Mouse (Mus musculus): Measurements from ENCODE around the gene Shroom4. TPM values are rescaled to one million over a fixed set of nuclear protein-coding genes. Genes with fewer than 3 reads are reported as not detected.
A peak's percentile ranks its signal among the peaks of the same experiment; 100 is the strongest.
"Not testable (repeated sequence)": the region's sequence is repeated elsewhere in the genome, so short reads cannot be mapped to it uniquely, and the experiment has no call there.

Shroom4 gene
- total RNA-seq (2014; fragmentation: Nextera tagmentation) (0.42 TPM in 1 of 2 replicates, not detected in the other), total RNA-seq (2017) (0.23 TPM in 1 of 2 replicates, not detected in the other)

DNA sequence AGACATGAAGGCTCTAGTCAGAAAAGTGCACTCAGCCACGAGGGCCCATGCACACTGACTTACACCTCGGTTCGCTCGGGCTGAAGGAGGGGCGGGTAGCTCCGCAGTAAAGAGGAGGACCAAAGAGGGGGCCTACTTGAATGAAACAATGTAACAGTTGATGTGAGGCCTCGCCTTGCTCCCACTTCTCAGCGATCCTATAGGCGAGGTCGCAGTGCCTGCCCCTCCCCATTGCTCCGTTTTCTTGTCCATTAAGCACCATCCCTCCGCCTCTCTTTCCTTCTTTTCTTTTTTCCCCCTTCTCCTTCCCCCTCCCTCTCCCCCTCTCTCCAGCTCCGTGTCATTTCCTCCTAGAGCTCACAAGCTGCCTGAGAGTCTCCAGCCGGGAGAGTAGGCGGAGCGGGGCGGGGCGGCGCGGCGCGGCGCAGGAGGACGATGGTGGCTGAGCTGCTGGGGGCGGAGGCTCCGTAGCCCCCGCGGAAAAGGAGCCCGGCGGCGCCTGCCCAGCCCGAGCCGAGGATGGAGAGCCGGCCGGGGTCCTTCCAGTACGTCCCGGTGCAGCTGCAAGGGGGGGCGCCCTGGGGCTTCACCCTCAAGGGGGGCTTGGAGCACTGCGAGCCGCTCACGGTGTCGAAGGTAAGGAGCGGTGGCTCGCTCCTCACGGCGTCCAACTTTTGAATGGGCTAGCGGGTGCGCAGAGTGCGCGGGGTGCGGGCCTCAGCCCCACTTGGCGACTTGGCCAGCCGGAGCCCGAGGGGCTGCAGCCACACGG, at the start of gene Shroom4:
TSS of gene Shroom4 (plus strand) at position 229 of the 772 bp plus-strand sequence.
- ATAC-seq (replicated peaks; ENCODE audit: low FRiP score, low TSS enrichment, poor library complexity, severe bottlenecking), result peak; percentile 68

GRCm38 (mm10) chrX:6356876-6357275, 42.8 kb upstream of the Shroom4 start:
- no peak for ATAC-seq (replicated peaks; ENCODE audit: low FRiP score, low TSS enrichment, poor library complexity, severe bottlenecking)

GRCm38 (mm10) chrX:6357503-6358114, 42.0 kb upstream of the Shroom4 start:
- ATAC-seq (replicated peaks; ENCODE audit: low FRiP score, low TSS enrichment, poor library complexity, severe bottlenecking), result no peak

DNA sequence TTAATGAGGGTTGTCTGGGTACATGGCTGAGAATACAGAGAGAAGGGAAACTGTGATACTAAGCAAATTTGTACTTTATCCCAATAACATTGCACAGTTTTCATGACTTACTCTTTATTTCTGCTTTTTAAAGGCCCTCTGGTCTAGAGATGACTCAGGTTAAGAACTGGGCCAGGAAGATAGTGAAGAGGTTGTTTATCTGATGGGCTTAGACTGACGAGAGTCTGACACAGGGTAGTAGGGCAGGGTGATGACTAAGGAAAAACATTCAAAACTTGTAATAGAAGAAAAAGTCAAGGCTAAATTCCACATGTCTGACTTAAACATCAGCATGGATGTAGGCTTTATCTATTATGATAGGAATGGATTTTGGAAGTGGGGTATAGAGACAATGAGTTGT, 30.8 kb upstream of the Shroom4 start:
- ATAC-seq (replicated peaks; ENCODE audit: low FRiP score, low TSS enrichment, poor library complexity, severe bottlenecking), result peak; percentile 63; the same call in 1 of the 2 replicates

DNA sequence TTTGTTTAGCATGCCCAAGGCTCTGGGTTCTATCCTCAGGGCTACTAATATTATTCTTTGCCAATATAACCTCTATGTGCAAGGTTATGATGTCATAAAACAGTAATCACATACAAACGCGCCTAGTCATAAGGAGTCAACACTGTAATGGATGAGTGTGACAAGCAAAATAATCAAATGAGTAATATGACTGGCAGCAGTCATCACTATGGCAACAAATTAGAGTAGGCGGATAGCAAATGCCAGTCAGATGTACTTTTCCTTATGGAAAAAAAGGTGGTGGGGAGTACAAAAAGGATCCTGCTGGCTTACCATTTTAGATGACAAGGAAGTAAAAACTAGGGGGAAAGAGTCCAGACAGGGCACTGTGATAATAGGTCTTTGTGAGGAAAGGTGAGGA, 28.9 kb upstream of the Shroom4 start:
- no peak for ATAC-seq (replicated peaks; ENCODE audit: low FRiP score, low TSS enrichment, poor library complexity, severe bottlenecking)

- no peak for ATAC-seq (replicated peaks; ENCODE audit: low FRiP score, low TSS enrichment, poor library complexity, severe bottlenecking)
Observed at GRCm38 (mm10) chrX:6393861-6394260, 5.8 kb upstream of the Shroom4 start.

GRCm38 (mm10) chrX:6399193-6399592, 461 bp upstream of the Shroom4 start:
- no peak for ATAC-seq (replicated peaks; ENCODE audit: low FRiP score, low TSS enrichment, poor library complexity, severe bottlenecking)

DNA sequence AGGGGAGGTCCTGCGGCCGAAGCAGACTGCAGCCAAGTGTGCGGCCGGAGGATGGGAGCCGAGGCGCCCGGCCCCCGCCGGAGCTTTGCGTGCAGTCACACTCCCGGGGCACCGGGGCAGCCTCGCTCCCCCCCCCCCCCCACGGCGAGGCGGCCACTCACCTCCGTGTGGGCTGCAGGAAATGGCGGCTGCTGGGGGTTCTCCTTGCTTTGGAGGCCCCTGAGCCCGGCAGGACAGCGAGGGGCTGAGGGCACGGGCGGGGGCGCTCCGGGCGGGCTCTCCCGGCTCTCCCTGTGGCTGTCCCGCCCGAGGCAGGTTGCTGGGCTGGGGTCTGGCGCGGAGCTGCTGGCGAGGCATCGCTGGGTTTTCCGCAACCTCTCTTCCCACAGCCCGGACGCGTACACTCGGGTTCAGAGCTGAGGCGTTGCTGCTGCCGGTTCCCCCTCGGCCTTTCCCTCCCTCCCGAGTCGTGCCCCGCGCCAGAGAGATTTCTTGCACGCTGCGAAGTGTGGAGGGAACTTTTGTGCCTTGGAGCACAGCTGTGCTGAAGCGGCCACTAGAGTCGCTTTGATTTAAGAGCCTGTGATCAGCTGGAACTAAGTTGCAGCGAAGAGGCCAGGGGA, 855 bp downstream of the Shroom4 start:
- no peak for ATAC-seq (replicated peaks; ENCODE audit: low FRiP score, low TSS enrichment, poor library complexity, severe bottlenecking)

- ATAC-seq (replicated peaks; ENCODE audit: low FRiP score, low TSS enrichment, poor library complexity, severe bottlenecking), result no peak
Observed at GRCm38 (mm10) chrX:6402921-6403320, 3.3 kb downstream of the Shroom4 start.

- no peak for ATAC-seq (replicated peaks; ENCODE audit: low FRiP score, low TSS enrichment, poor library complexity, severe bottlenecking)
Observed at GRCm38 (mm10) chrX:6409114-6409513, 9.5 kb downstream of the Shroom4 start.

DNA sequence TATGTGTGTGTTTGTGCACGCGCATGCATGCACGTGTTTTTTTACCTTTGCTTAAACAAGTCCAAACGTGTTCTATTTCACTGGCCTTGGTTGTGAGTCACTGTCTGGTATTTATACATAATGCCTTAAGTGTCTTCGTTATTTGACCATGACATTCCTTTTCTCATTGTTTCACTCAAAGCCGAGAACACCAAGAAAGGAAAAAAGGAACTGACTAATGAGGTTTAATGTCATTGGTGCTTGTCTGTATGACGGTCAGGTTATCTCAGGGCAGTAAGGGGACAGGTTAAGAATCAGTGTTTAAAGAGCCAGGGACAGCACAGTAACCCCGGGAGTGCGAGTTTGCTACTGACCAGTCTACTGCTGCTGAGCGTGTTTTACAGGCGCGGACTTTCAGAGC, 15.8 kb downstream of the Shroom4 start:
- no peak for ATAC-seq (replicated peaks; ENCODE audit: low FRiP score, low TSS enrichment, poor library complexity, severe bottlenecking)

GRCm38 (mm10) chrX:6415936-6416335, 16.3 kb downstream of the Shroom4 start:
- ATAC-seq (replicated peaks; ENCODE audit: low FRiP score, low TSS enrichment, poor library complexity, severe bottlenecking), result no peak

- ATAC-seq (replicated peaks; ENCODE audit: low FRiP score, low TSS enrichment, poor library complexity, severe bottlenecking), result no peak
Observed at GRCm38 (mm10) chrX:6418140-6418539, 18.5 kb downstream of the Shroom4 start.

GRCm38 (mm10) chrX:6435260-6435659, 35.6 kb downstream of the Shroom4 start:
- no peak for ATAC-seq (replicated peaks; ENCODE audit: low FRiP score, low TSS enrichment, poor library complexity, severe bottlenecking)

DNA sequence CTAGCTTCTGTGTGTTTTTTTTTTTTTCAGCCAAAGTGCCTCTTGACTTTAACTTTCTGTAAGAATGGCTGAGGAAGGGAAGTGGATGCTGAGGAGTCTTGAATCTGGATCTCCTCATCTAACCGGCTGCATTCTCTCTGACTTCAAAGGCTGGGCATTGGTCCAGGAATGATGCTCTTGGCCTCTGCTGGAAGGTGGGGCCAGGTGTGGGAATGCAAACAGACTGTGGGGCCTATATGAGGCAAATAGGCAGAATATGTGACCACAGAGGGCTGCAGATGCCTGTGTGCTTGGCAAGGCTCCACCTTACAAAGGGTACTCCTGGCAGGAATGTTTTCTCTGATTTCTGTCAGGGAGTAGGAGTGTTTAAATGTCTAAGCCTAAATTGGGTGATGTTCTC, 46.8 kb downstream of the Shroom4 start:
- no peak for ATAC-seq (replicated peaks; ENCODE audit: low FRiP score, low TSS enrichment, poor library complexity, severe bottlenecking)

- ATAC-seq (replicated peaks; ENCODE audit: low FRiP score, low TSS enrichment, poor library complexity, severe bottlenecking), result no peak
Observed at GRCm38 (mm10) chrX:6448001-6448400, 48.3 kb downstream of the Shroom4 start.

- no peak for ATAC-seq (replicated peaks; ENCODE audit: low FRiP score, low TSS enrichment, poor library complexity, severe bottlenecking)
Observed at GRCm38 (mm10) chrX:6453220-6453619, 53.6 kb downstream of the Shroom4 start.

DNA sequence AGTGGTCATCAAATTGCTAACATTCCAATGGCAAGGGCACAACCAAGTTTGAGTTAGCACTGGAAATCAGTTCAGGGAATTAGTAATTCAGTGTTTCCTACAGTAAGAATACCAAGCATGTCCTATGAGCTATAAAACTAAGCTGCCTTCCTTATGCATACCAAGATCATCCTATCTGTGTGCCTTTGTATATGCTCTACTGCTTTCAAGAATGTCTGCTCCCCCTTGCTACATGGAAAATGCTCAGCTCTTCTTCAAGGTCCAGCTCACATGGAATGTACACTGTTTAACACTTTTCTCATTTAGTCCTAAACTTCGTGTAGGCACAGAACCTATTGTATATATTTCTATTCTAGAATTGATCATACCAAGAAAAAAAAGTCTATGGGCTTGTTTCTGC, 69.6 kb downstream of the Shroom4 start:
- not testable (repeated sequence) for ATAC-seq (replicated peaks; ENCODE audit: low FRiP score, low TSS enrichment, poor library complexity, severe bottlenecking)

- ATAC-seq (replicated peaks; ENCODE audit: low FRiP score, low TSS enrichment, poor library complexity, severe bottlenecking), result not testable (repeated sequence)
Observed at GRCm38 (mm10) chrX:6472563-6472962, 72.9 kb downstream of the Shroom4 start.

- no peak for ATAC-seq (replicated peaks; ENCODE audit: low FRiP score, low TSS enrichment, poor library complexity, severe bottlenecking)
Observed at GRCm38 (mm10) chrX:6475177-6475576, 75.5 kb downstream of the Shroom4 start.
